Mouse (Mus musculus) brain, embryonic 14.5 days (tissue): ENCODE data around the gene Ehhadh. TPM values are rescaled to one million over a fixed set of nuclear protein-coding genes. Genes with fewer than 3 reads are reported as not detected.
"Not testable (repeated sequence)": the region's sequence is repeated elsewhere in the genome, so short reads cannot be mapped to it uniquely, and the experiment has no call there.

Source experiments
- DNase-seq: peaks from one replicate; pipeline ENCODE4 v3.0.0-alpha.2; 2011; ENCODE audit warnings: low read depth
- CTCF ChIP-seq: fragments of 200-500 bp; IDR thresholded peaks from 2 replicates; pipeline ENCODE4 v1.5.1; 2012; ENCODE audit warnings: inconsistent platforms, mild to moderate bottlenecking, moderate library complexity, borderline replicate concordance; ENCODE audit not compliant: insufficient read depth, insufficient read length; ENCODE audit errors: extremely low read depth
- POLR2A ChIP-seq: fragments of 200-500 bp; IDR thresholded peaks from 2 replicates; pipeline ENCODE4 v1.6.1; 2012; ENCODE audit warnings: mild to moderate bottlenecking, inconsistent platforms, borderline replicate concordance; ENCODE audit not compliant: poor library complexity, insufficient read depth, insufficient read length, severe bottlenecking; ENCODE audit errors: extremely low read depth
- polyA plus RNA-seq: library from polyadenylated mRNA; depleted of rRNA; stranded (reverse); fragments of >200 nt; gene quantifications from 2 replicates; pipeline ENCODE4 v1.2.3, GENCODE M21; 2012

Gene Ehhadh
- polyA plus RNA-seq, 1 experiment, result 1.9 TPM

GRCm38 (mm10) chr16:21825612-21826031 is 38.0 kb upstream of the Ehhadh start:
- no peak for TF ChIP-seq POLR2A
- TF ChIP-seq CTCF, result no peak
- DNase-seq, result no peak

GRCm38 (mm10) chr16:21818629-21819028 is 31.0 kb upstream of the Ehhadh start:
- DNase-seq, result no peak
- TF ChIP-seq CTCF, result no peak
- TF ChIP-seq POLR2A, result no peak

- no peak for DNase-seq
- no peak for TF ChIP-seq CTCF
These were observed 30.5 kb upstream of the Ehhadh start for GRCm38 (mm10) chr16:21818132-21818531.

- no peak for TF ChIP-seq POLR2A
- no peak for TF ChIP-seq CTCF
- peak; percentile 18 for DNase-seq
These were observed 28.0 kb upstream of the Ehhadh start for GRCm38 (mm10) chr16:21815669-21816010.

- TF ChIP-seq CTCF (peak; percentile 64; the same call in 1 of the 2 replicates), POLR2A (no peak)
- peak; percentile 78 for DNase-seq
These were observed 27.5 kb upstream of the Ehhadh start for GRCm38 (mm10) chr16:21814861-21815668.

GRCm38 (mm10) chr16:21813164-21813834 is 25.7 kb upstream of the Ehhadh start:
- no peak for TF ChIP-seq POLR2A
- no peak for TF ChIP-seq CTCF
- no peak for DNase-seq

- not testable (repeated sequence) for DNase-seq
These were observed 20.2 kb upstream of the Ehhadh start for GRCm38 (mm10) chr16:21807786-21808185.

GRCm38 (mm10) chr16:21806892-21807291 is 19.3 kb upstream of the Ehhadh start:
- DNase-seq, result no peak
- no peak for TF ChIP-seq CTCF
- TF ChIP-seq POLR2A, result no peak

GRCm38 (mm10) chr16:21804258-21804657 is 16.7 kb upstream of the Ehhadh start:
- TF ChIP-seq POLR2A (no peak), CTCF (no peak)
- DNase-seq, result peak; percentile 41

- DNase-seq, result peak; percentile 21
- TF ChIP-seq CTCF (no peak), POLR2A (no peak)
These were observed 7.5 kb upstream of the Ehhadh start for GRCm38 (mm10) chr16:21795071-21795470.

- DNase-seq, result no peak
- TF ChIP-seq CTCF, result no peak
- TF ChIP-seq POLR2A, result no peak
These were observed 7.1 kb upstream of the Ehhadh start for GRCm38 (mm10) chr16:21794697-21795045.

- peak; percentile 97 for DNase-seq
- TF ChIP-seq POLR2A (peak; percentile 87; the same call in 1 of the 2 replicates), CTCF (no peak)
These were observed 6.5 kb upstream of the Ehhadh start, which contains the start of gene Map3k13 for GRCm38 (mm10) chr16:21793875-21794696. Gene Map3k13 (plus strand): TSS chr16:21794346.

- not testable (repeated sequence) for DNase-seq
These were observed 5.6 kb upstream of the Ehhadh start for GRCm38 (mm10) chr16:21793080-21793810.
